Mouse (Mus musculus): Measurements from ENCODE around the gene Wfdc2.

Gene Wfdc2

GRCm38 (mm10) chr2:164562391-164563188, at the start of gene Wfdc2:
TSS of gene Wfdc2 (plus strand) at chr2:164562413.
- CTCF ChIA-PET: no interaction called here

GRCm38 (mm10) chr2:164513389-164513788, 48.8 kb upstream of the Wfdc2 start:
- CTCF ChIA-PET: no interaction called here

- CTCF ChIA-PET: no interaction called here
These were observed 47.3 kb upstream of the Wfdc2 start for GRCm38 (mm10) chr2:164514916-164515315.

GRCm38 (mm10) chr2:164515897-164516296, 46.3 kb upstream of the Wfdc2 start:
- CTCF ChIA-PET: interaction anchor here (0.5 kb wide), 1 partner anchor 99 kb away, joined by 4 read pairs; no protein-coding TSS in a partner anchor

GRCm38 (mm10) chr2:164516592-164516991, 45.6 kb upstream of the Wfdc2 start:
- CTCF ChIA-PET: interaction anchor here (2.6 kb wide), 1 partner anchor 15 kb away, joined by 9 read pairs; no protein-coding TSS in a partner anchor

- CTCF ChIA-PET: interaction anchor here (0.6 to 2.6 kb wide), 7 partner anchors 14 to 186 kb away, joined by 3 to 11 read pairs (median 4); partner anchors contain the start of gene Wfdc13
These were observed 44.6 kb upstream of the Wfdc2 start for GRCm38 (mm10) chr2:164517485-164518221.

- CTCF ChIA-PET: interaction anchor here (0.6 to 2.6 kb wide), 6 partner anchors 13 to 124 kb away, joined by 3 to 11 read pairs (median 4); no protein-coding TSS in a partner anchor
These were observed 43.7 kb upstream of the Wfdc2 start for GRCm38 (mm10) chr2:164518266-164519170.

- CTCF ChIA-PET: interaction anchor here (2.6 kb wide), 1 partner anchor 13 kb away, joined by 9 read pairs; no protein-coding TSS in a partner anchor
These were observed 43.1 kb upstream of the Wfdc2 start for GRCm38 (mm10) chr2:164519171-164519526.

- CTCF ChIA-PET: interaction anchor here (0.7 to 1.4 kb wide), 3 partner anchors 61 to 132 kb away, joined by 3 read pairs; partner anchors contain the start of gene Slpi
These were observed 41.4 kb upstream of the Wfdc2 start for GRCm38 (mm10) chr2:164520782-164521181.

- CTCF ChIA-PET: interaction anchor here (0.7 to 1.2 kb wide), 5 partner anchors 25 to 133 kb away, joined by 3 to 14 read pairs (median 3); partner anchors contain the start of genes Pigt and Slpi
These were observed 40.4 kb upstream of the Wfdc2 start for GRCm38 (mm10) chr2:164521841-164522240.

- CTCF ChIA-PET: interaction anchor here (0.7 to 1.0 kb wide), 2 partner anchors 25 to 27 kb away, joined by 3 read pairs; partner anchors contain the start of gene Pigt
These were observed 39.9 kb upstream of the Wfdc2 start for GRCm38 (mm10) chr2:164522280-164522679.

- CTCF ChIA-PET: interaction anchor here (0.6 kb wide), 1 partner anchor 203 kb away, joined by 4 read pairs; no protein-coding TSS in a partner anchor
These were observed 38.9 kb upstream of the Wfdc2 start for GRCm38 (mm10) chr2:164523301-164523773.

- CTCF ChIA-PET: no interaction called here
These were observed 33.7 kb upstream of the Wfdc2 start for GRCm38 (mm10) chr2:164528557-164528956.

GRCm38 (mm10) chr2:164531169-164531568, 31.0 kb upstream of the Wfdc2 start:
- CTCF ChIA-PET: interaction anchor here (0.5 to 2.9 kb wide), 6 partner anchors 13 to 129 kb away, joined by 3 to 9 read pairs (median 4); no protein-coding TSS in a partner anchor

- CTCF ChIA-PET: no interaction called here
These were observed 27.9 kb upstream of the Wfdc2 start for GRCm38 (mm10) chr2:164534315-164534714.

GRCm38 (mm10) chr2:164537003-164537402, 25.2 kb upstream of the Wfdc2 start:
- CTCF ChIA-PET: no interaction called here

- CTCF ChIA-PET: interaction anchor here (0.6 kb wide), 1 partner anchor 124 kb away, joined by 7 read pairs; no protein-coding TSS in a partner anchor
These were observed 21.4 kb upstream of the Wfdc2 start for GRCm38 (mm10) chr2:164540652-164541427.

GRCm38 (mm10) chr2:164542132-164542531, 20.1 kb upstream of the Wfdc2 start:
- CTCF ChIA-PET: no interaction called here

- CTCF ChIA-PET: no interaction called here
These were observed 19.6 kb upstream of the Wfdc2 start for GRCm38 (mm10) chr2:164542598-164542997.

GRCm38 (mm10) chr2:164543745-164544144, 18.5 kb upstream of the Wfdc2 start:
- CTCF ChIA-PET: interaction anchor here (1.0 kb wide), 1 partner anchor 13 kb away, joined by 6 read pairs; no protein-coding TSS in a partner anchor
